Mouse (Mus musculus) heart, embryonic 15.5 days (tissue): ENCODE data around the gene Arsb. TPM values are rescaled to one million over a fixed set of nuclear protein-coding genes. Genes with fewer than 3 reads are reported as not detected.

ENCODE experiments used
- ATAC-seq: fragments of 200-750 bp; cut with Nextera tagmentation; replicated peaks from 2 replicates; pipeline ENCODE4 v1.8.0; 2017; ENCODE audit warnings: low read depth, moderate TSS enrichment; ENCODE audit not compliant: insufficient number of reproducible peaks, insufficient read depth, low FRiP score
- H3K27ac ChIP-seq: fragments of 300-500 bp; sonication (generic); 2 replicates; pipeline ENCODE4 v1.5.1; 2015; ENCODE audit warnings: mild to moderate bottlenecking, inconsistent platforms
- H3K27me3 ChIP-seq: fragments of 300-500 bp; sonication (generic); 2 replicates; pipeline ENCODE4 v1.6.1; 2015; ENCODE audit warnings: inconsistent platforms
- H3K36me3 ChIP-seq: fragments of 300-500 bp; sonication (generic); 2 replicates; pipeline ENCODE4 v1.6.1; 2015; ENCODE audit warnings: mild to moderate bottlenecking, inconsistent platforms
- H3K4me1 ChIP-seq: fragments of 300-500 bp; sonication (generic); replicated peaks from 2 replicates; pipeline ENCODE4 v1.6.1; 2015; ENCODE audit warnings: inconsistent platforms
- H3K4me2 ChIP-seq: fragments of 300-500 bp; sonication (generic); 2 replicates; pipeline ENCODE4 v1.6.1; 2015; ENCODE audit warnings: inconsistent platforms, mild to moderate bottlenecking, moderate library complexity
- H3K4me3 ChIP-seq: fragments of 300-500 bp; sonication (generic); 2 replicates; pipeline ENCODE4 v1.5.1; 2015; ENCODE audit warnings: mild to moderate bottlenecking, inconsistent platforms
- H3K9ac ChIP-seq: fragments of 300-500 bp; sonication (generic); 2 replicates; pipeline ENCODE4 v1.6.1; 2015; ENCODE audit warnings: mild to moderate bottlenecking, inconsistent platforms
- H3K9me3 ChIP-seq: fragments of 300-500 bp; sonication (generic); replicated peaks from 2 replicates; pipeline ENCODE4 v1.6.1; 2016; ENCODE audit warnings: inconsistent platforms
- WGBS: fragments of 180-500 bp; shearing (Covaris S2); methylation state at CpG from one replicate; pipeline ENCODE4 v1.1.7; 2015; ENCODE audit warnings: mixed read lengths; 5-methylcytosine and 5-hydroxymethylcytosine counted together
- polyA plus RNA-seq: library from polyadenylated mRNA; unstranded; fragments of >200 nt; fragmentation: Nextera tagmentation; extraction: Ambion mirVana; gene quantifications from 2 replicates; pipeline ENCODE4 v1.2.1, GENCODE M21; 2015

The Arsb gene
- polyA plus RNA-seq, 1 experiment from 2014 or later = 7.3 TPM

GRCm38 (mm10) chr13:93825792-93826558 is 54.5 kb downstream of the Arsb start:
- Histone ChIP-seq H3K4me2 (no peak overlapping the region), H3K9ac (no peak overlapping the region), H3K27ac (no peak overlapping the region), H3K4me3 (no peak overlapping the region), H3K36me3 (no peaks in the 10 kb centered on the region), H3K4me1 (no peaks in the 10 kb centered on the region), H3K27me3 (no peaks in the 10 kb centered on the region), H3K9me3 (no peaks in the 10 kb centered on the region)
- WGBS = 79% methylated on average over 7 of the region's 7 CpGs
- ATAC-seq = no peak

GRCm38 (mm10) chr13:93827745-93828144 is 56.3 kb downstream of the Arsb start:
- no peak for ATAC-seq

GRCm38 (mm10) chr13:93829565-93830293 is 58.3 kb downstream of the Arsb start:
- Histone ChIP-seq H3K4me3 (no peak overlapping the region), H3K4me2 (no peak overlapping the region), H3K9me3 (no peaks in the 10 kb centered on the region), H3K27me3 (no peaks in the 10 kb centered on the region), H3K4me1 (no peaks in the 10 kb centered on the region), H3K27ac (no peak overlapping the region), H3K36me3 (no peaks in the 10 kb centered on the region), H3K9ac (no peak overlapping the region)
- 56% methylated on average over 2 of the region's 2 CpGs for WGBS
- no peak for ATAC-seq

More at GRCm38 (mm10) chr13:93827745-93828144, 56.3 kb downstream of the Arsb start:
- Histone ChIP-seq H3K27ac (no peak overlapping the region), H3K4me2 (no peak overlapping the region), H3K36me3 (no peaks in the 10 kb centered on the region), H3K27me3 (no peaks in the 10 kb centered on the region), H3K4me3 (no peak overlapping the region), H3K9me3 (no peaks in the 10 kb centered on the region), H3K9ac (no peak overlapping the region), H3K4me1 (no peaks in the 10 kb centered on the region)
- WGBS = 68% methylated on average over 2 of the region's 2 CpGs

- no peaks in the 10 kb centered on the region for H3K36me3 ChIP-seq
- no peaks in the 10 kb centered on the region for H3K9me3 ChIP-seq
- no peak for ATAC-seq
- no peaks in the 10 kb centered on the region for H3K4me1 ChIP-seq
- H3K9ac ChIP-seq = no peak overlapping the region
- H3K4me2 ChIP-seq = no peak overlapping the region
- no peaks in the 10 kb centered on the region for H3K27me3 ChIP-seq
- no peak overlapping the region for H3K4me3 ChIP-seq
- no peak overlapping the region for H3K27ac ChIP-seq
- 87% methylated on average over 6 of the region's 6 CpGs for WGBS
Observed at GRCm38 (mm10) chr13:93830294-93830645, 58.8 kb downstream of the Arsb start.

GRCm38 (mm10) chr13:93837481-93838225 is 66.2 kb downstream of the Arsb start:
- Histone ChIP-seq H3K27ac (peak overlapping the region; percentile 77), H3K4me1 (peaks cover 29% of the 10 kb centered on the region), H3K4me2 (no peak overlapping the region), H3K4me3 (no peak overlapping the region), H3K27me3 (no peaks in the 10 kb centered on the region), H3K36me3 (no peaks in the 10 kb centered on the region), H3K9ac (no peak overlapping the region), H3K9me3 (no peaks in the 10 kb centered on the region)
- WGBS = 80% methylated on average over 12 of the region's 12 CpGs
- no peak for ATAC-seq

- H3K4me3 ChIP-seq = no peak overlapping the region
- H3K4me2 ChIP-seq = peak overlapping the region; percentile 29
- H3K36me3 ChIP-seq = no peaks in the 10 kb centered on the region
- ATAC-seq = no peak
- no peaks in the 10 kb centered on the region for H3K9me3 ChIP-seq
- H3K27ac ChIP-seq = peak overlapping the region; percentile 77
- no peaks in the 10 kb centered on the region for H3K27me3 ChIP-seq
- peaks cover 29% of the 10 kb centered on the region for H3K4me1 ChIP-seq
- 47% methylated on average over 8 of the region's 8 CpGs for WGBS
- H3K9ac ChIP-seq = no peak overlapping the region
Observed at GRCm38 (mm10) chr13:93838431-93839136, 67.2 kb downstream of the Arsb start.

GRCm38 (mm10) chr13:93839137-93839630 is 67.8 kb downstream of the Arsb start:
- Histone ChIP-seq H3K36me3 (no peaks in the 10 kb centered on the region), H3K27ac (peak overlapping the region; percentile 77), H3K4me3 (no peak overlapping the region), H3K9me3 (no peaks in the 10 kb centered on the region), H3K27me3 (no peaks in the 10 kb centered on the region), H3K4me2 (peak overlapping the region; percentile 29), H3K4me1 (peaks cover 29% of the 10 kb centered on the region), H3K9ac (no peak overlapping the region)
- WGBS = 25% methylated on average over 10 of the region's 10 CpGs
- peak; percentile 84 for ATAC-seq

- H3K4me3 ChIP-seq = no peak overlapping the region
- peak overlapping the region; percentile 77 for H3K27ac ChIP-seq
- WGBS = 38% methylated on average over 2 of the region's 2 CpGs
- no peak overlapping the region for H3K9ac ChIP-seq
- no peak overlapping the region for H3K4me2 ChIP-seq
- ATAC-seq = no peak; the same call in 1 of the 2 replicates
- peaks cover 29% of the 10 kb centered on the region for H3K4me1 ChIP-seq
- no peaks in the 10 kb centered on the region for H3K27me3 ChIP-seq
- H3K36me3 ChIP-seq = no peaks in the 10 kb centered on the region
- no peaks in the 10 kb centered on the region for H3K9me3 ChIP-seq
Observed at GRCm38 (mm10) chr13:93839721-93840120, 68.3 kb downstream of the Arsb start.

GRCm38 (mm10) chr13:93840146-93840545 is 68.7 kb downstream of the Arsb start:
- WGBS = 48% methylated on average over 2 of the region's 2 CpGs
- no peak for ATAC-seq
- no peaks in the 10 kb centered on the region for H3K9me3 ChIP-seq

GRCm38 (mm10) chr13:93846831-93847518 is 75.5 kb downstream of the Arsb start:
- Histone ChIP-seq H3K9ac (no peak overlapping the region), H3K36me3 (no peaks in the 10 kb centered on the region), H3K4me3 (no peak overlapping the region), H3K4me1 (peaks cover 7% of the 10 kb centered on the region), H3K4me2 (no peak overlapping the region), H3K27me3 (no peaks in the 10 kb centered on the region), H3K27ac (no peak overlapping the region), H3K9me3 (no peaks in the 10 kb centered on the region)
- no peak for ATAC-seq
- WGBS = 59% methylated on average over 10 of the region's 10 CpGs

More at GRCm38 (mm10) chr13:93840146-93840545, 68.7 kb downstream of the Arsb start:
- Histone ChIP-seq H3K4me2 (no peak overlapping the region), H3K27me3 (no peaks in the 10 kb centered on the region), H3K4me1 (peaks cover 29% of the 10 kb centered on the region), H3K36me3 (no peaks in the 10 kb centered on the region), H3K4me3 (no peak overlapping the region), H3K27ac (peak overlapping the region; percentile 77), H3K9ac (no peak overlapping the region)
